In genomic region chr7:28982274-28983013, GRCm38 (mm10) we compare ENCODE assay signal across 7 mouse cellular contexts. TPM values are rescaled to one million over a fixed set of nuclear protein-coding genes. Genes with fewer than 3 reads are reported as not detected.
A peak's percentile ranks its signal among the peaks of the same experiment; 100 is the strongest.
DNase-seq lines count a peak whose midpoint lies in the region; ATAC-seq and TF ChIP-seq lines count a peak whose summit lies in the region.

No protein-coding gene starts in this region.

- 11% methylated on average over 19 of the region's 19 CpGs for WGBS in stomach, embryonic 15.5 days

- peak overlapping the region; percentile 87 for H3K4me2 ChIP-seq in stomach, embryonic 15.5 days

- peak; percentile 75 for DNase-seq in G1E (ENCODE audit: low spot score)
- peak; percentile 31 to 37 for DNase-seq in kidney, postnatal 36 days
- no peak for DNase-seq in layer of hippocampus, postnatal 10 days (ENCODE audit: low spot score in 2 of 2)

- H3K4me1 ChIP-seq in G1E (ENCODE audit: insufficient read depth, low read depth, low read length) = peaks cover 57% of the 10 kb centered on the region
- peaks cover 12% of the 10 kb centered on the region for H3K4me1 ChIP-seq in stomach, embryonic 15.5 days

- H3K27ac ChIP-seq in stomach, embryonic 15.5 days = peak overlapping the region; percentile 92

- H3K36me3 ChIP-seq in G1E (replicated peaks) = peaks cover 56% of the 10 kb centered on the region
- H3K36me3 ChIP-seq in stomach, embryonic 15.5 days = peaks cover 12% of the 10 kb centered on the region; the same call in 1 of the 2 replicates

- peak; percentile 76 for ATAC-seq in CD4-positive, CD25-positive, alpha-beta regulatory T cell, adult 4 months
- peak; percentile 43 for ATAC-seq in G1E (ENCODE audit: extremely low read depth, insufficient number of reproducible peaks, low FRiP score, poor library complexity, severe bottlenecking)
- peak; percentile 69 for ATAC-seq in granulocyte monocyte progenitor cell, adult 5-6 weeks (replicated peaks; ENCODE audit: poor library complexity, severe bottlenecking)
- peak; percentile 59 for ATAC-seq in megakaryocyte progenitor cell, adult 5-6 weeks (replicated peaks; ENCODE audit: poor library complexity)
- peak; percentile 31 for ATAC-seq in stomach, embryonic 15.5 days (ENCODE audit: insufficient read depth, low FRiP score, low read depth)

- peak overlapping the region; percentile 72 for H3K4me3 ChIP-seq in G1E (ENCODE audit: low read depth, low read length)
- peak overlapping the region; percentile 68 for H3K4me3 ChIP-seq in stomach, embryonic 15.5 days (replicated peaks)

- peak overlapping the region; percentile 61 for H3K9ac ChIP-seq in stomach, embryonic 15.5 days

- H3K9me3 ChIP-seq in G1E (replicated peaks) = no peaks in the 10 kb centered on the region
- H3K9me3 ChIP-seq in stomach, embryonic 15.5 days = no peaks in the 10 kb centered on the region

- H3K27me3 ChIP-seq in G1E (ENCODE audit: insufficient read depth, low read length) = no peaks in the 10 kb centered on the region
- H3K27me3 ChIP-seq in stomach, embryonic 15.5 days (replicated peaks) = no peaks in the 10 kb centered on the region

- no peak for TF ChIP-seq CTCF in G1E (IDR thresholded peaks at IDR 0.05; ENCODE audit: low read depth, low read length)

RNA-seq across cellular contexts. Expression of gene Map4k1, which starts 0.6 kb away (rescaled TPM):
- 100 to 1,000 TPM in 1 of 2 experiments, 10 to 100 TPM in 1; 93.7 to 171 TPM for polyA plus RNA-seq in CD4-positive, CD25-positive, alpha-beta regulatory T cell, adult 4 months (2017; shearing (Covaris generic))
- total RNA-seq in G1E (2014; fragmentation: Nextera tagmentation) (9.6 and 15.9 TPM in 2 replicates), G1E (2017) (9.1 and 16.1 TPM in 2 replicates)
- polyA plus RNA-seq in G1E (2012) = 58.0 and 67.4 TPM in 2 replicates
- 46.1 and 62.3 TPM in 2 replicates for total RNA-seq in granulocyte monocyte progenitor cell, adult 5-6 weeks (2014; fragmentation: Nextera tagmentation)
- total RNA-seq in granulocyte monocyte progenitor cell, adult 5-6 weeks (2017) = 42.4 and 48.7 TPM in 2 replicates
- 38.5 and 49.8 TPM in 2 replicates for total RNA-seq in megakaryocyte progenitor cell, adult 5-6 weeks (2015)
- 62.8 and 65.6 TPM in 2 replicates for total RNA-seq in megakaryocyte progenitor cell, adult 5-6 weeks (2017)
- polyA plus RNA-seq in stomach, embryonic 15.5 days (2015; fragmentation: Nextera tagmentation; extraction: Ambion mirVana) = 7.8 and 9.3 TPM in 2 replicates
- total RNA-seq in layer of hippocampus, postnatal 10 days (2021) = 1 to 10 TPM; 4.6 to 5.8 TPM

RNA-seq across cellular contexts. Expression of gene Eif3k, which starts 0.8 kb away (rescaled TPM):
- 100 to 1,000 TPM; 656 to 763 TPM for polyA plus RNA-seq in CD4-positive, CD25-positive, alpha-beta regulatory T cell, adult 4 months (2017; shearing (Covaris generic))
- total RNA-seq in G1E (2014; fragmentation: Nextera tagmentation) (280 and 322 TPM in 2 replicates), G1E (2017) (377 and 459 TPM in 2 replicates)
- polyA plus RNA-seq in G1E (2012) = 91.7 and 199 TPM in 2 replicates
- 474 TPM in 2 replicates for total RNA-seq in granulocyte monocyte progenitor cell, adult 5-6 weeks (2014; fragmentation: Nextera tagmentation)
- total RNA-seq in granulocyte monocyte progenitor cell, adult 5-6 weeks (2017) = 400 and 462 TPM in 2 replicates
- total RNA-seq in megakaryocyte progenitor cell, adult 5-6 weeks (2015) = 248 and 305 TPM in 2 replicates
- total RNA-seq in megakaryocyte progenitor cell, adult 5-6 weeks (2017) = 384 and 406 TPM in 2 replicates
- 370 and 373 TPM in 2 replicates for polyA plus RNA-seq in stomach, embryonic 15.5 days (2015; fragmentation: Nextera tagmentation; extraction: Ambion mirVana)
- total RNA-seq in layer of hippocampus, postnatal 10 days (2021) = 100 to 1,000 TPM; 177 to 178 TPM

RNA-seq across cellular contexts. Expression of gene Actn4, which starts 20.3 kb away (rescaled TPM):
- polyA plus RNA-seq in CD4-positive, CD25-positive, alpha-beta regulatory T cell, adult 4 months (2017; shearing (Covaris generic)) = 100 to 1,000 TPM in 1 of 2 experiments, 10 to 100 TPM in 1; 82.6 to 106 TPM
- 119 and 121 TPM in 2 replicates for total RNA-seq in G1E (2014; fragmentation: Nextera tagmentation)
- total RNA-seq in G1E (2017) = 28.1 and 30.3 TPM in 2 replicates
- polyA plus RNA-seq in G1E (2012) = 259 and 260 TPM in 2 replicates
- total RNA-seq in granulocyte monocyte progenitor cell, adult 5-6 weeks (2014; fragmentation: Nextera tagmentation) = 85.8 and 94.3 TPM in 2 replicates
- 40.2 and 47.1 TPM in 2 replicates for total RNA-seq in granulocyte monocyte progenitor cell, adult 5-6 weeks (2017)
- total RNA-seq in megakaryocyte progenitor cell, adult 5-6 weeks (2015) = 86.4 and 87.2 TPM in 2 replicates
- 47.1 and 49.5 TPM in 2 replicates for total RNA-seq in megakaryocyte progenitor cell, adult 5-6 weeks (2017)
- 319 and 341 TPM in 2 replicates for polyA plus RNA-seq in stomach, embryonic 15.5 days (2015; fragmentation: Nextera tagmentation; extraction: Ambion mirVana)
- total RNA-seq in layer of hippocampus, postnatal 10 days (2021) = 100 to 1,000 TPM; 128 to 129 TPM

Comparison
In these comparisons a context has a peak if more than half of its experiments do, and no peak if none do; other contexts are left out.
1. DNase-seq: peak in G1E (single experiment) and kidney, postnatal 36 days (2 of 2); none in layer of hippocampus, postnatal 10 days (0 of 2).
2. Peak in every context shown above with its lines, with median percentiles within 50 percentile points of each other: ATAC-seq.